Mouse (Mus musculus) megakaryocyte, embryonic 14.5 days (primary cell): ENCODE measurements around the gene Afmid.

Experiments
- FLI1 ChIP-seq: IDR thresholded peaks from 2 replicates; pipeline ENCODE4 v1.6.1; 2012; ENCODE audit warnings: low read length, inconsistent platforms, mixed read lengths
- GATA1 ChIP-seq: IDR thresholded peaks from 3 replicates; pipeline ENCODE4 v1.6.1; 2012; ENCODE audit warnings: mixed read lengths, low read length, inconsistent platforms, borderline replicate concordance

DNA sequence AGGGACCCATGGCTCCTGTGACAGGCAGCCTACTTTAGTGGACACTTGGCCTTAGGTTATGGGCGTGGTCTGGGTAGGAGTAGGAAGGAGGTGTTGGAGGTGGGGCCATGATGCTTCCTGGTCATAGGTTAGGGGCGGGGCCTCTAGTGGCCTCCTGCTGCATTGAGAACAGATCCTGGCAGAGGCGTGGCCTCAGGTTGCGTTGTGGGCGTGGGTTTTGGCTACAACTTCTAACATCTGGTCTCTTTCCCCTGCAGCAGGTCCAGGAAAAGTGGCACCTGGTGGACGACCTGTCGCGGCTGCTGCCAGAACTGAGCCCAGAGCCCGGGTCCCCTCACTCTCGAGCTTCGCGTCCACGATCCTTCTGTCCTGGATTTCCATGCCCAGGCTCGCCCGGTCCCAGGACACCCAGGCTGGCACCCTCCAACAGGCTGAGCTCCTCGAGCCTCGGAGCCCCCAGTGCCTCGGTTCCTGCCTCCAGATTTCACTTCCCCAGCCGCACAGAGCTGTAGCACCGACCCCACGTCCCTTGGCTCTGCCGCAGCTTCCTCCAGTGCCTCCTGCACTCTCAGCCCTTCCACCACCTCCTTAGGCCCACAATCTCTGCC is 33.3 kb upstream of the Afmid start:
- TF ChIP-seq GATA1 (no peak), FLI1 (no peak)
